Mouse (Mus musculus) cerebellum, adult 18-20 months (tissue): ENCODE data around the gene Mxd1.

Source experiments
- DNase-seq, 2 experiments: peaks; one replicate each; pipeline ENCODE4 v3.0.0; 2021

Gene Mxd1

GRCm38 (mm10) chr6:86598742-86599193 is 70.2 kb downstream of the Mxd1 start:
- DNase-seq = no peak
